Mouse (Mus musculus): ENCODE data around the gene Olfr291.

- no peak for TF ChIP-seq POLR2A (IDR thresholded peaks at IDR 0.05; ENCODE audit: insufficient read depth, low read length)
- no peak for TF ChIP-seq CTCF (IDR thresholded peaks at IDR 0.05; ENCODE audit: low read depth, low read length)
Measured at GRCm38 (mm10) chr7:84806159-84806558, 47.2 kb upstream of the Olfr291 start.
